Mouse (Mus musculus): Measurements from ENCODE around the gene Scamp1.
"Not testable (repeated sequence)": the region's sequence is repeated elsewhere in the genome, so short reads cannot be mapped to it uniquely, and the experiment has no call there.

Scamp1 gene

GRCm38 (mm10) chr13:94285281-94285871 is at the start of gene Scamp1:
TSS of gene Scamp1 (minus strand) at chr13:94285857.
- peak; percentile 81 to 88 for DNase-seq (ENCODE audit: low spot score in 2 of 2)

- no peak for DNase-seq (ENCODE audit: low spot score in 2 of 2)
These were observed 44.8 kb upstream of the Scamp1 start for GRCm38 (mm10) chr13:94330392-94330979.

GRCm38 (mm10) chr13:94329005-94329404 is 43.3 kb upstream of the Scamp1 start:
- not testable (repeated sequence) for DNase-seq (ENCODE audit: low spot score in 2 of 2)

GRCm38 (mm10) chr13:94328063-94328462 is 42.4 kb upstream of the Scamp1 start:
- DNase-seq (ENCODE audit: low spot score in 2 of 2): no peak

- no peak for DNase-seq (ENCODE audit: low spot score in 2 of 2)
These were observed 36.8 kb upstream of the Scamp1 start for GRCm38 (mm10) chr13:94322475-94322874.

GRCm38 (mm10) chr13:94321094-94321792 is 35.6 kb upstream of the Scamp1 start:
- no peak for DNase-seq (ENCODE audit: low spot score in 2 of 2)

- peak in 1 of 2 experiments; percentile 16 for DNase-seq (ENCODE audit: low spot score in 2 of 2)
These were observed 31.4 kb upstream of the Scamp1 start for GRCm38 (mm10) chr13:94316975-94317511.

GRCm38 (mm10) chr13:94312812-94313211 is 27.2 kb upstream of the Scamp1 start:
- DNase-seq (ENCODE audit: low spot score in 2 of 2): not testable (repeated sequence)

- DNase-seq (ENCODE audit: low spot score in 2 of 2): no peak
These were observed 22.6 kb upstream of the Scamp1 start for GRCm38 (mm10) chr13:94308279-94308678.

GRCm38 (mm10) chr13:94307531-94307930 is 21.9 kb upstream of the Scamp1 start:
- no peak for DNase-seq (ENCODE audit: low spot score in 2 of 2)

- DNase-seq (ENCODE audit: low spot score in 2 of 2): no peak
These were observed 21.3 kb upstream of the Scamp1 start for GRCm38 (mm10) chr13:94306968-94307289.

- peak in 1 of 2 experiments; percentile 36 for DNase-seq (ENCODE audit: low spot score in 2 of 2)
These were observed 20.8 kb upstream of the Scamp1 start for GRCm38 (mm10) chr13:94306277-94306967.

- no peak for DNase-seq (ENCODE audit: low spot score in 2 of 2)
These were observed 15.4 kb upstream of the Scamp1 start for GRCm38 (mm10) chr13:94300946-94301538.

GRCm38 (mm10) chr13:94300232-94300631 is 14.6 kb upstream of the Scamp1 start:
- DNase-seq (ENCODE audit: low spot score in 2 of 2): no peak

- no peak for DNase-seq (ENCODE audit: low spot score in 2 of 2)
These were observed 12.7 kb upstream of the Scamp1 start for GRCm38 (mm10) chr13:94298401-94298800.

GRCm38 (mm10) chr13:94296371-94296770 is 10.7 kb upstream of the Scamp1 start:
- DNase-seq (ENCODE audit: low spot score in 2 of 2): no peak

- no peak for DNase-seq (ENCODE audit: low spot score in 2 of 2)
These were observed 10.3 kb upstream of the Scamp1 start for GRCm38 (mm10) chr13:94295922-94296321.

GRCm38 (mm10) chr13:94294886-94295285 is 9.2 kb upstream of the Scamp1 start:
- DNase-seq (ENCODE audit: low spot score in 2 of 2): no peak

- no peak for DNase-seq (ENCODE audit: low spot score in 2 of 2)
These were observed 8.3 kb upstream of the Scamp1 start for GRCm38 (mm10) chr13:94293911-94294310.

- peak in 1 of 2 experiments; percentile 57 for DNase-seq (ENCODE audit: low spot score in 2 of 2)
These were observed 538 bp upstream of the Scamp1 start for GRCm38 (mm10) chr13:94286195-94286594.

- DNase-seq (ENCODE audit: low spot score in 2 of 2): peak in 1 of 2 experiments; percentile 30
These were observed 951 bp downstream of the Scamp1 start for GRCm38 (mm10) chr13:94284543-94285269.

All from left cerebral cortex, adult 9 months (tissue).